Mouse (Mus musculus): ENCODE measurements around the gene Rnd2. TPM values are rescaled to one million over a fixed set of nuclear protein-coding genes. Genes with fewer than 3 reads are reported as not detected.
A peak's percentile ranks its signal among the peaks of the same experiment; 100 is the strongest.

Rnd2 gene
- total RNA-seq, 1 experiment, result 10.4 TPM

DNA sequence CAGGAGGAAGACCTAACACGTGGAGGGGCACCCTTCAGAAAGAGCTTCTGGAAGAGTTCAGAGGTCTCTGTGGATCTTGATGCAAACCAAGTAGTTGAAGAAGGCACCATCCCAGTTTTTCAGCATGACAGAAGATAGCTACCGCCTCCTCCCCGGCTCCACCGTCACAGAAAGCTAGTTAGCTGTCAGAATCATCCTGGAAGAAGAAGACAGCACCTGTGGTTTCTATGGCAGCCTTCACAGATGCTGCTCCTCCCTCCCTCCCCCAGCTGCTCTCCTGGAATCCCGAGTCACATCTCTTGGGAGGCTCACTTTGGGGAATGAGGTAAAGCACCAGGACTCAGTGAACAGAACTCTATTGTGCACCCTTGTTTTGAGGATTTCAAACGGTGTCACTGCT is 45.8 kb upstream of the Rnd2 start:
- H3K9ac ChIP-seq (ENCODE audit: insufficient read depth, low read depth, low read length, poor library complexity, severe bottlenecking), result no peak overlapping the region
- peaks cover 4 to 13% of the 10 kb centered on the region in 2 experiments; a peak in 2 of 4 replicates for H3K4me1 ChIP-seq (ENCODE audit: control insufficient read depth in 2 of 2, insufficient read depth in 2 of 2, low read length in 2 of 2, poor library complexity in 1 of 2)
- DNase-seq (ENCODE audit: low read depth, low spot score), result no peak
- peaks cover under 1% of the 10 kb centered on the region for H3K36me3 ChIP-seq (ENCODE audit: control insufficient read depth, insufficient read depth, low read length, poor library complexity, severe bottlenecking)
- TF ChIP-seq ZC3H11A (IDR thresholded peaks at IDR 0.05; ENCODE audit: borderline replicate concordance, low read depth, low read length) (no peak), ZNF384 (IDR thresholded peaks at IDR 0.05; ENCODE audit: low read depth, low read length) (no peak), HCFC1 (IDR thresholded peaks at IDR 0.05; ENCODE audit: borderline replicate concordance, insufficient read depth, low read length) (no peak), MAFK (IDR thresholded peaks at IDR 0.05; ENCODE audit: insufficient read depth, low read depth, low read length) (no peak), CHD2 (IDR thresholded peaks at IDR 0.05; ENCODE audit: low read depth, low read length) (no peak)
- in situ Hi-C loops (cut with MboI; ENCODE audit: low sequenced_read_pairs in 2 of 2, unreplicated experiment in 2 of 2), result no loop called here
- H3K27ac ChIP-seq (ENCODE audit: insufficient read depth, low read depth, low read length, poor library complexity, severe bottlenecking), result no peak overlapping the region
- no peak overlapping the region for H3K4me3 ChIP-seq (ENCODE audit: insufficient read depth in 1 of 2, low read depth in 1 of 2, low read length in 2 of 2, poor library complexity in 1 of 2, severe bottlenecking in 1 of 2)
- no peaks in the 10 kb centered on the region for H3K9me3 ChIP-seq (ENCODE audit: control insufficient read depth, insufficient read depth, low read depth, low read length)

DNA sequence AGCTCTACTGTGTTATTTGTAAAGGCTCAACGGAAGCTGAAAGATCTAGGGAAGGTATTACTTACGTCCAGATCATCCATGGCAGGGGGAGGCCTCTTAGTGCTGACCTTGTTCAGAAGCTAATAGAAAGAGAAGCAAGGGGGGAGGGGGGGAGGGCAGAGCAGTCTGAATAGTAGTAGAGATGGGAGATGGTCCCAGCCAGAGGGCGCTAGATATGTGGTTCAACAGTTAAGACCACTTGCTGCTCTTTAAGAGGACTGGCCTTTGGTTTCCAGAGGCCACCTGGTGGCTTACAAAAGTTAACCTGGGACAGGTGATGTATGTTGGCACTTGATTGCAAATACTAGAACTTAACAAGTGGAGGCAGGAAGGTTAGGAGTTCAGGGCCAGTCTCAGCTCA is 45.2 kb upstream of the Rnd2 start:
- peaks cover 4 to 15% of the 10 kb centered on the region in 2 experiments; a peak in 2 of 4 replicates for H3K4me1 ChIP-seq (ENCODE audit: control insufficient read depth in 2 of 2, insufficient read depth in 2 of 2, low read length in 2 of 2, poor library complexity in 1 of 2)
- H3K27ac ChIP-seq (ENCODE audit: insufficient read depth, low read depth, low read length, poor library complexity, severe bottlenecking), result no peak overlapping the region
- no peaks in the 10 kb centered on the region for H3K36me3 ChIP-seq (ENCODE audit: control insufficient read depth, insufficient read depth, low read length, poor library complexity, severe bottlenecking)
- no peak for DNase-seq (ENCODE audit: low read depth, low spot score)
- TF ChIP-seq HCFC1 (IDR thresholded peaks at IDR 0.05; ENCODE audit: borderline replicate concordance, insufficient read depth, low read length) (no peak), MAFK (IDR thresholded peaks at IDR 0.05; ENCODE audit: insufficient read depth, low read depth, low read length) (no peak), ZNF384 (IDR thresholded peaks at IDR 0.05; ENCODE audit: low read depth, low read length) (no peak), CHD2 (IDR thresholded peaks at IDR 0.05; ENCODE audit: low read depth, low read length) (no peak), ZC3H11A (IDR thresholded peaks at IDR 0.05; ENCODE audit: borderline replicate concordance, low read depth, low read length) (no peak)
- H3K9ac ChIP-seq (ENCODE audit: insufficient read depth, low read depth, low read length, poor library complexity, severe bottlenecking), result no peak overlapping the region
- in situ Hi-C loops (cut with MboI; ENCODE audit: low sequenced_read_pairs in 2 of 2, unreplicated experiment in 2 of 2), result no loop called here
- H3K9me3 ChIP-seq (ENCODE audit: control insufficient read depth, insufficient read depth, low read depth, low read length), result no peaks in the 10 kb centered on the region
- no peak overlapping the region for H3K4me3 ChIP-seq (ENCODE audit: insufficient read depth in 1 of 2, low read depth in 1 of 2, low read length in 2 of 2, poor library complexity in 1 of 2, severe bottlenecking in 1 of 2)

DNA sequence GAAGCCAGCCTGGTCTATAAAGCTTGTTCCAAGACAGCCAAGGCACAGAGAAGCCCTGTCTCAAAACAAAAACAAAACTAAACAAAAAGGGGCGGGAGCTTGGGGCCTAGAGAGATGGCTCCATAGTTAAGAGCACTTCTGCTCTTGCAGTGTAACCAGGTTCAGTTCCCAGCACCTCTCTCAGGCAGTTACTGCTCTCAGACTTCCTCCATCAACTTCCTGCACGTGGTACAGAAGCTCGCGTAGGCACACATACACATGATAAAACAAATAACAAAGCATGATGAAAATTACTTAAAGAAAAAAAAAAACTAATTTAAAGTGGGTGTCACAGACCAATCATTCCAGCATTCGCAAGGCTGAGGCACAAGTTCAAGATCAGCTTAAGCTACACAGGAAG is 44.7 kb upstream of the Rnd2 start:
- Histone ChIP-seq H3K36me3 (ENCODE audit: control insufficient read depth, insufficient read depth, low read length, poor library complexity, severe bottlenecking) (no peaks in the 10 kb centered on the region), H3K9me3 (ENCODE audit: control insufficient read depth, insufficient read depth, low read depth, low read length) (no peaks in the 10 kb centered on the region), H3K27ac (ENCODE audit: insufficient read depth, low read depth, low read length, poor library complexity, severe bottlenecking) (no peak overlapping the region), H3K4me1 (ENCODE audit: control insufficient read depth in 2 of 2, insufficient read depth in 2 of 2, low read length in 2 of 2, poor library complexity in 1 of 2) (peaks cover 4 to 15% of the 10 kb centered on the region in 2 experiments; a peak in 2 of 4 replicates), H3K9ac (ENCODE audit: insufficient read depth, low read depth, low read length, poor library complexity, severe bottlenecking) (no peak overlapping the region), H3K4me3 (ENCODE audit: insufficient read depth in 1 of 2, low read depth in 1 of 2, low read length in 2 of 2, poor library complexity in 1 of 2, severe bottlenecking in 1 of 2) (no peak overlapping the region)
- TF ChIP-seq HCFC1 (IDR thresholded peaks at IDR 0.05; ENCODE audit: borderline replicate concordance, insufficient read depth, low read length) (no peak), ZNF384 (IDR thresholded peaks at IDR 0.05; ENCODE audit: low read depth, low read length) (no peak), MAFK (IDR thresholded peaks at IDR 0.05; ENCODE audit: insufficient read depth, low read depth, low read length) (no peak), ZC3H11A (IDR thresholded peaks at IDR 0.05; ENCODE audit: borderline replicate concordance, low read depth, low read length) (no peak), CHD2 (IDR thresholded peaks at IDR 0.05; ENCODE audit: low read depth, low read length) (no peak)
- DNase-seq (ENCODE audit: low read depth, low spot score), result no peak
- in situ Hi-C loops (cut with MboI; ENCODE audit: low sequenced_read_pairs in 2 of 2, unreplicated experiment in 2 of 2), result no loop called here

DNA sequence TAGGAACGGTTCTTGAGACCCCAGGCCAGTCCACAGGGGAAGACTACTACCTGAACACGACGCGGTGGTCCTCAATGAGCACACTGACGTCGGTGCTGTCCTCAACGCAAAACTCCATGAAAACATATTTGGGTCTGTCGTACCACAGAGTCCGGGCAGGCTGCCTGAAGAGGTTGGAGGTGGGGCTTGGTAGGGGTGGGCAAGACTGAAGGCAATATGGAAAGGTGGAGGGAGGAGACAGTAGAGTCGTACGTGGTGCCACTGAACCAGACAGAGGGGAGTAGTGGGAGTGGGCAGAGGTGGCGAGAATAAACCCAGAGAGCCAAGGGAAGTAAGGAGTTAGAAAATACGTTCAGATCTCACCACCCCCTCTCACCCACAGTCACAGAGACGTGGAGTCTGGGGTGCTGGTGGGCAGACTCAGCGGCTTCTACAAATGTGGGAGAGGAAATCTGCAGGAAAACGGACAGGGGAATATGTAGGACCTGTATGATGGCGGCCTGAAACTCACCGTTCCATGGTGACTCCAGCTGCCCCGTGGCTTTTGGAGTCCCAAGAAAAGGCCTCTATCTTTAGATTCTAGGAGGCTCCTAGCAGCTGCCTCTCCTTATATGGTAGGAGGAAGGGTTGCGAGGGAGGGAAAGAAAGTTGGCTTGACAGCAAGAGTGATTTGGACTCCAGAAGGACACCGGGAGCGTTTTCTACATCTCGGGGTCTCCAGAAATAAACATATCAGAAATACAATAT is 40.5 kb upstream of the Rnd2 start, which contains the start of gene Gm27029:
TSS of gene Gm27029 (minus strand) at position 692 of the 747 bp plus-strand sequence.
- Histone ChIP-seq H3K4me1 (ENCODE audit: control insufficient read depth in 2 of 2, insufficient read depth in 2 of 2, low read length in 2 of 2, poor library complexity in 1 of 2) (peaks cover 2 to 9% of the 10 kb centered on the region in 2 experiments; a peak in 2 of 4 replicates), H3K9ac (ENCODE audit: insufficient read depth, low read depth, low read length, poor library complexity, severe bottlenecking) (peak within 1 kb of the TSS; percentile 80), H3K27ac (ENCODE audit: insufficient read depth, low read depth, low read length, poor library complexity, severe bottlenecking) (peak within 1 kb of the TSS; percentile 32), H3K36me3 (ENCODE audit: control insufficient read depth, insufficient read depth, low read length, poor library complexity, severe bottlenecking) (no peaks in the 10 kb centered on the region), H3K9me3 (ENCODE audit: control insufficient read depth, insufficient read depth, low read depth, low read length) (no peaks in the 10 kb centered on the region), H3K4me3 (ENCODE audit: insufficient read depth in 1 of 2, low read depth in 1 of 2, low read length in 2 of 2, poor library complexity in 1 of 2, severe bottlenecking in 1 of 2) (peak within 1 kb of the TSS; percentile 80 to 89)
- in situ Hi-C loops (cut with MboI; ENCODE audit: low sequenced_read_pairs in 2 of 2, unreplicated experiment in 2 of 2), result no loop called here
- DNase-seq (ENCODE audit: low read depth, low spot score), result no peak
- TF ChIP-seq HCFC1 (IDR thresholded peaks at IDR 0.05; ENCODE audit: borderline replicate concordance, insufficient read depth, low read length) (peak; percentile 38; the same call in 1 of the 2 replicates), MAFK (IDR thresholded peaks at IDR 0.05; ENCODE audit: insufficient read depth, low read depth, low read length) (no peak)

All from ES-E14 (cell line).